Mouse (Mus musculus): ENCODE measurements around the gene Sat2. TPM values are rescaled to one million over a fixed set of nuclear protein-coding genes. Genes with fewer than 3 reads are reported as not detected.

The Sat2 gene
- total RNA-seq, 2 experiments from 2014 or later = 7.8 to 8.8 TPM

GRCm38 (mm10) chr11:69666665-69667005 is 44.8 kb downstream of the Sat2 start:
- DNase-seq (ENCODE audit: low spot score in 2 of 2) = no peak

DNA sequence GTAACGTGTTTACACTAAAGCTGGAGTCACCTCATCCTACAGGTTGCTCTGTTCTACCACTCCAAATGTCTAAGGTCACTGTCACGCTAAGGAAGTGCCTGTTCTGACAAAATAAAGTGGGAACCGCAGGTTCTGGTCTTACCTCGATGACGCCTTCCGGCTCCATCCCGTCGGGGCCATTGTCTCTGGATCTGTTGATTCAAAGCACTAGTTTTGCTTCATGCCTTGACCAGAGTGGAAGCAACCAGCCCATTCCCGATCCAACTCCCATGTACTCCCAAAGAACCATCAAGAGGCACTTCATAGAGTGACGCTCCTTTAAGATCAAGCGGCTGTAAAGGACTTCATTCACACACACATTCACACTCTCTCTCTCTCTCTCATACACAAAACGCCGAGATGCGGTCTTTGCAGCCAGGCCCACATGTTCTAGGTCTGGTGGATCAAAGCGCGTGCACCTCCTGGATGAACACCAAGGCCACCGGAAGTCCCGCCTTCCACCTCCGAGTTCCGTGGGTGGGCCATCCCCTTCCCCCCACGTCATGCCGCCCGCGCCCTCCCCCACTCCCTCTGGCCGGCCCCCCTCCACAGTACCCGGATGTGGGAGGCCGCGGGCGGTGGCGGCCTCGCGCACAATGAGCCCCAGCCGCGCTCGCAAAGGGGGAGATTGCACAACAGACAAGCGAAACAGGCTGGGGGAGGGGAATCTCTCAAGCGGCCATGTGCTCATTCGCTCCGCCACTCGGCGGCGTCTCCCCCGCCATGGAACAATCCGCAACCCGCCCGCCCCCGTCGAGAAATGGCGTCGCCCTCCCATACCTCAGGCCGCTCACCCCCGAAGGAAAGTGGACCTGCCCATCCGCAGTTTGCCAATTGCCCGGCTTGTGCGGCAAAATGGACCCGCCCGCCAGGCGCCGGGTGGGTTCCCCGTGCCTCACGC is 49.2 kb downstream of the Sat2 start:
- peak; percentile 94 to 96 for DNase-seq (ENCODE audit: low spot score in 2 of 2)

DNA sequence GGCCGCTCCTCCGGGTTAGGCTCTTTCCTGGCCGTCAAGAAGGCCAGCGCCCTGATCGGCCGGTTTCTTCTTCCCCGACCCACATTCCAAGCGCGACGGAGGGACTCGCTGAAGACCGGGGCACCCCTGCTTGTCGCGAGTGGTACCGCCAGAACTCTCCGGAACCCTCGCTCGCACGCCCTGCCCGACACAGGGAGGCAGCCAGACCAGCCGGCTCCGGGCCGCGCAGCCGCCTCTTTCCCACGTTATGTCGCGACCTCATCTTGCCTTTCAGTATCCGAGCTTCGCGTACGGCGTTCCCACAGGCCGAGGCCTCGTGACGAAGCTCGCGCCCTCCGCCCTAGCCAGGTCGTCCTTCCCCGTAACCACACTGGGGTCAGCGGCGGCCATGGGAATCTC is 49.9 kb downstream of the Sat2 start:
- no peak for DNase-seq (ENCODE audit: low spot score in 2 of 2)

DNA sequence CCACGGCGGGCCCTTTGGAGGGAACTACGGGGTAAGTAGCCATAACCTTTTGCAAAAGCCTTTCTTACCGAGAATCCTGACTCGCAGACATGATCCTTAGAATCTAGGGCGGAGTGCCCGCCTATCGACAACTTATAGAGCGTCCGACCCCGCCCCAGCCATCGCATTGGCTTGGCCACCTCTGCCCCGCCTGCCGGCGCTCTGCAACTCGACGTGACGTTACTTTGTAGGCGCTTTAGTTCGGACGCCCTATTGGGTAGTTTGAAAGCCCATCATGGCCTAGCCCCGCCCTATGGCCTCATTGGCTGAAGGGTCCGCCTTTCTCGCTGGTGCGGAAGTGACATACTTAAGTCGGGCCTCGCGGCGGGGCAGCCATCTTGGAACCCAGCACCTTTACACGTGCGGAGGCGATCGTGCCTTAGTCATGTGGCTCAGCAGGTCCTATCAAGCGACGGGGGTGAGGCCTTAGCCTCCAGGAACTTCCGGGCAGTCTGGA is 50.4 kb downstream of the Sat2 start, which contains the start of gene Eif4a1:
Gene Eif4a1, minus strand, starts transcription at position 213 of the 496 bp plus-strand sequence.
- peak; percentile 98 to 99 for DNase-seq (ENCODE audit: low spot score in 2 of 2)

Small RNA genes within 50 kb of the gene (microRNA-seq; reads per million reads assigned to microRNA genes)
- gene Mir1934 = 1.9 reads per million
- gene Mir467f = not detected

Other genes with a start within 250 kb of the Sat2 start
- gene Naa38, start 226.5 kb upstream of the Sat2 start, total RNA-seq (2021) = 10 to 100 TPM; 63.8 to 76.3 TPM
- 10 to 100 TPM; 21.1 to 26.4 TPM for gene Cyb5d1, start 226.4 kb upstream of the Sat2 start, total RNA-seq (2021)
- gene Tmem88, start 223.8 kb upstream of the Sat2 start, total RNA-seq (2021) = 10 to 100 TPM; 16.9 to 17.4 TPM
- 10 to 100 TPM; 51.2 to 59.4 TPM for gene Kdm6b, start 208.3 kb upstream of the Sat2 start, total RNA-seq (2021)
- under 1 TPM; 0.47 to 0.93 TPM for gene Dnah2, start 72.9 kb upstream of the Sat2 start, total RNA-seq (2021)
- 1 to 10 TPM; 1.9 to 2.7 TPM for gene Efnb3, start 61.8 kb upstream of the Sat2 start, total RNA-seq (2021)
- 1 to 10 TPM; 6.8 to 7.9 TPM for gene Wrap53, start 41.8 kb upstream of the Sat2 start, total RNA-seq (2021)
- 10 to 100 TPM; 51.1 to 51.9 TPM for gene Trp53, start 41.7 kb upstream of the Sat2 start, total RNA-seq (2021)
- gene Atp1b2, start 16.1 kb upstream of the Sat2 start, total RNA-seq (2021) = 100 to 1,000 TPM; 227 to 249 TPM
- gene Shbg, start 4.1 kb upstream of the Sat2 start, total RNA-seq (2021) = not detected
- gene Fxr2, start 11.0 kb downstream of the Sat2 start, total RNA-seq (2021) = 10 to 100 TPM; 90.3 to 94.0 TPM
- not detected for gene Sox15, start 33.3 kb downstream of the Sat2 start, total RNA-seq (2021)
- gene Mpdu1, start 40.6 kb downstream of the Sat2 start, total RNA-seq (2021) = 10 to 100 TPM; 31.6 to 33.0 TPM
- gene Cd68, start 44.1 kb downstream of the Sat2 start, total RNA-seq (2021) = 10 to 100 TPM; 13.1 to 14.0 TPM
- 100 to 1,000 TPM; 295 to 317 TPM for gene Eif4a1, start 50.4 kb downstream of the Sat2 start, total RNA-seq (2021)
- gene Senp3, start 60.1 kb downstream of the Sat2 start, total RNA-seq (2021) = 10 to 100 TPM; 43.5 to 45.9 TPM
- 1 to 10 TPM; 1.0 to 2.9 TPM for gene Tnfsf13, start 63.8 kb downstream of the Sat2 start, total RNA-seq (2021)
- gene Tnfsf12, start 73.8 kb downstream of the Sat2 start, total RNA-seq (2021) = 10 to 100 TPM; 22.3 to 22.9 TPM
- gene Tnfsfm13, start 74.1 kb downstream of the Sat2 start, total RNA-seq (2021) = 1 to 10 TPM; 4.3 to 4.6 TPM
- 10 to 100 TPM; 66.4 to 72.2 TPM for gene Polr2a, start 136.6 kb downstream of the Sat2 start, total RNA-seq (2021)
- under 1 TPM in 1 of 2 experiments, not detected in 1; 0.25 TPM for gene Slc35g3, start 139.9 kb downstream of the Sat2 start, total RNA-seq (2021)
- gene Zbtb4, start 143.9 kb downstream of the Sat2 start, total RNA-seq (2021) = 10 to 100 TPM; 26.7 to 30.5 TPM
- 100 to 1,000 TPM in 1 of 2 experiments, 10 to 100 TPM in 1; 95.1 to 110 TPM for gene Chrnb1, start 173.9 kb downstream of the Sat2 start, total RNA-seq (2021)
- 10 to 100 TPM; 10.1 to 13.8 TPM for gene Fgf11, start 179.8 kb downstream of the Sat2 start, total RNA-seq (2021)
- not detected for gene Tmem102, start 183.6 kb downstream of the Sat2 start, total RNA-seq (2021)
- gene Gm39566, start 193.3 kb downstream of the Sat2 start, total RNA-seq (2021) = not detected
- gene Spem2, start 196.4 kb downstream of the Sat2 start, total RNA-seq (2021) = not detected
- under 1 TPM in 1 of 2 experiments, not detected in 1; 0.34 TPM for gene Spem1, start 200.2 kb downstream of the Sat2 start, total RNA-seq (2021)
- gene Nlgn2, start 215.8 kb downstream of the Sat2 start, total RNA-seq (2021) = 10 to 100 TPM; 22.3 to 23.2 TPM
- 100 to 1,000 TPM in 1 of 2 experiments, 10 to 100 TPM in 1; 97.5 to 141 TPM for gene Tmem256, start 216.5 kb downstream of the Sat2 start, total RNA-seq (2021)
- gene Plscr3, start 224.4 kb downstream of the Sat2 start, total RNA-seq (2021) = 10 to 100 TPM; 39.3 to 41.4 TPM
- gene Tnk1, start 236.7 kb downstream of the Sat2 start, total RNA-seq (2021) = under 1 TPM in 1 of 2 experiments, not detected in 1; 0.13 TPM